Mouse (Mus musculus) cortical plate, adult 2 months (tissue): Measurements from ENCODE around the gene Fam69a. TPM values are rescaled to one million over a fixed set of nuclear protein-coding genes. Genes with fewer than 3 reads are reported as not detected.

Experiments used
- H3K27ac ChIP-seq: fragments of 200-500 bp; 2 replicates; pipeline ENCODE4 v1.5.1; 2012; ENCODE audit warnings: low read length, control low read depth, inconsistent platforms; ENCODE audit not compliant: insufficient read depth
- H3K4me1 ChIP-seq: fragments of 200-500 bp; 2 replicates; pipeline ENCODE4 v1.6.1; 2011; ENCODE audit warnings: low read length; ENCODE audit not compliant: control insufficient read depth, insufficient read depth
- H3K4me3 ChIP-seq: fragments of 200-500 bp; 2 replicates; pipeline ENCODE4 v1.5.1; 2011; ENCODE audit warnings: mild to moderate bottlenecking, low read length, control low read depth; ENCODE audit not compliant: insufficient read depth
- CTCF ChIP-seq: fragments of 200-500 bp; IDR thresholded peaks from 2 replicates; pipeline ENCODE4 v1.5.1; 2011; ENCODE audit warnings: mild to moderate bottlenecking, control low read depth, low read length; ENCODE audit not compliant: insufficient read depth; ENCODE audit errors: extremely low read depth
- POLR2A ChIP-seq: fragments of 200-500 bp; IDR thresholded peaks from 2 replicates; pipeline ENCODE4 v1.6.1; 2011; ENCODE audit warnings: mild to moderate bottlenecking, low read length, control low read depth; ENCODE audit not compliant: insufficient read depth; ENCODE audit errors: extremely low read depth
- polyA plus RNA-seq: library from polyadenylated mRNA; depleted of rRNA; stranded (reverse); fragments of >200 nt; gene quantifications from 2 replicates; pipeline ENCODE4 v1.2.3, GENCODE M21; 2012

The Fam69a gene
- polyA plus RNA-seq, 1 experiment: 17.3 TPM

GRCm38 (mm10) chr5:107968079-107968478, 18.8 kb downstream of the Fam69a start:
- H3K4me3 ChIP-seq: no peak overlapping the region
- no peak overlapping the region for H3K27ac ChIP-seq
- H3K4me1 ChIP-seq: peaks cover 5% of the 10 kb centered on the region; the same call in 1 of the 2 replicates
- TF ChIP-seq CTCF (no peak), POLR2A (no peak)

- TF ChIP-seq CTCF (no peak), POLR2A (no peak)
- peaks cover 5% of the 10 kb centered on the region; the same call in 1 of the 2 replicates for H3K4me1 ChIP-seq
- H3K27ac ChIP-seq: no peak overlapping the region
These were observed 19.9 kb downstream of the Fam69a start for GRCm38 (mm10) chr5:107966841-107967457.

GRCm38 (mm10) chr5:107966156-107966555, 20.7 kb downstream of the Fam69a start:
- Histone ChIP-seq H3K4me1 (peaks cover 8% of the 10 kb centered on the region; the same call in 1 of the 2 replicates), H3K27ac (no peak overlapping the region), H3K4me3 (no peak overlapping the region)
- TF ChIP-seq POLR2A: no peak
- TF ChIP-seq CTCF: no peak

More at GRCm38 (mm10) chr5:107966841-107967457, 19.9 kb downstream of the Fam69a start:
- no peak overlapping the region for H3K4me3 ChIP-seq

- Histone ChIP-seq H3K4me3 (no peak overlapping the region), H3K4me1 (peaks cover 10% of the 10 kb centered on the region; the same call in 1 of the 2 replicates), H3K27ac (no peak overlapping the region)
- no peak for TF ChIP-seq CTCF
- no peak for TF ChIP-seq POLR2A
These were observed 21.4 kb downstream of the Fam69a start for GRCm38 (mm10) chr5:107965355-107965991.

GRCm38 (mm10) chr5:107964031-107964758, 22.7 kb downstream of the Fam69a start:
- Histone ChIP-seq H3K4me3 (no peak overlapping the region), H3K4me1 (peaks cover 11% of the 10 kb centered on the region; the same call in 1 of the 2 replicates), H3K27ac (no peak overlapping the region)
- no peak for TF ChIP-seq CTCF
- TF ChIP-seq POLR2A: no peak

- Histone ChIP-seq H3K27ac (no peak overlapping the region), H3K4me3 (no peak overlapping the region), H3K4me1 (peaks cover 6% of the 10 kb centered on the region; the same call in 1 of the 2 replicates)
- TF ChIP-seq POLR2A (no peak), CTCF (no peak)
These were observed 25.2 kb downstream of the Fam69a start for GRCm38 (mm10) chr5:107961438-107962251.

GRCm38 (mm10) chr5:107960532-107961202, 26.2 kb downstream of the Fam69a start:
- Histone ChIP-seq H3K4me3 (no peak overlapping the region), H3K4me1 (peaks cover 6% of the 10 kb centered on the region; the same call in 1 of the 2 replicates), H3K27ac (no peak overlapping the region)
- TF ChIP-seq POLR2A: no peak
- TF ChIP-seq CTCF: no peak

GRCm38 (mm10) chr5:107959624-107960300, 27.1 kb downstream of the Fam69a start:
- H3K27ac ChIP-seq: no peak overlapping the region

More at GRCm38 (mm10) chr5:107959624-107960300, 27.1 kb downstream of the Fam69a start:
- no peak overlapping the region for H3K4me3 ChIP-seq
- TF ChIP-seq CTCF: no peak
- no peak for TF ChIP-seq POLR2A
- H3K4me1 ChIP-seq: peaks cover 6% of the 10 kb centered on the region; the same call in 1 of the 2 replicates
